Mouse (Mus musculus) midbrain, embryonic 14.5 days (tissue): Measurements from ENCODE around the gene Smg5. TPM values are rescaled to one million over a fixed set of nuclear protein-coding genes. Genes with fewer than 3 reads are reported as not detected.
"Not testable (repeated sequence)": the region's sequence is repeated elsewhere in the genome, so short reads cannot be mapped to it uniquely, and the experiment has no call there.

Source experiments
- ATAC-seq: fragments of 200-750 bp; cut with Nextera tagmentation; 2 replicates; pipeline ENCODE4 v1.8.0; 2017; ENCODE audit warnings: moderate number of reproducible peaks, moderate library complexity; ENCODE audit not compliant: low FRiP score, low TSS enrichment
- DNase-seq: peaks from one replicate; pipeline ENCODE4 v3.0.0-alpha.2; 2015
- H3K27ac ChIP-seq: fragments of 300-500 bp; sonication (generic); replicated peaks from 2 replicates; pipeline ENCODE4 v1.5.1; 2014; ENCODE audit warnings: mild to moderate bottlenecking, low read depth, low read length, moderate library complexity
- H3K27me3 ChIP-seq: fragments of 300-500 bp; sonication (generic); 2 replicates; pipeline ENCODE4 v1.6.1; 2014; ENCODE audit warnings: low read length, control low read depth, mixed read lengths; ENCODE audit not compliant: control insufficient read depth, insufficient read depth
- H3K36me3 ChIP-seq: fragments of 300-500 bp; sonication (generic); 2 replicates; pipeline ENCODE4 v1.6.1; 2014; ENCODE audit warnings: low read length, control low read depth; ENCODE audit not compliant: control insufficient read depth, insufficient read depth
- H3K4me1 ChIP-seq: fragments of 300-500 bp; sonication (generic); 2 replicates; pipeline ENCODE4 v1.6.1; 2014; ENCODE audit warnings: mild to moderate bottlenecking, antibody characterized with exemption, low read length, control low read depth; ENCODE audit not compliant: control insufficient read depth, insufficient read depth
- H3K4me2 ChIP-seq: fragments of 300-500 bp; sonication (generic); 2 replicates; pipeline ENCODE4 v1.6.1; 2014; ENCODE audit warnings: mild to moderate bottlenecking, low read length, moderate library complexity
- H3K4me3 ChIP-seq: fragments of 300-500 bp; sonication (generic); replicated peaks from 2 replicates; pipeline ENCODE4 v1.5.1; 2014; ENCODE audit warnings: low read depth, low read length
- H3K9ac ChIP-seq: fragments of 300-500 bp; sonication (generic); replicated peaks from 2 replicates; pipeline ENCODE4 v1.6.1; 2014; ENCODE audit warnings: mild to moderate bottlenecking, low read length, moderate library complexity
- H3K9me3 ChIP-seq: fragments of 300-500 bp; sonication (generic); 2 replicates; pipeline ENCODE4 v1.6.1; 2016; ENCODE audit warnings: low read length, control low read depth, mixed read lengths; ENCODE audit not compliant: control insufficient read depth
- WGBS: fragments of 180-500 bp; shearing (Covaris S2); extraction: QIAGEN DNeasy Blood & Tissue Kit; methylation state at CpG from one replicate; pipeline ENCODE4 v1.1.7; 2014; 5-methylcytosine and 5-hydroxymethylcytosine counted together
- polyA plus RNA-seq: library from polyadenylated mRNA; unstranded; fragments of >200 nt; fragmentation: Nextera tagmentation; extraction: Ambion mirVana; gene quantifications from 2 replicates; pipeline ENCODE4 v1.2.1, GENCODE M21; 2014

Gene Smg5
- polyA plus RNA-seq, 1 experiment from 2014 or later, result 57.0 TPM

DNA sequence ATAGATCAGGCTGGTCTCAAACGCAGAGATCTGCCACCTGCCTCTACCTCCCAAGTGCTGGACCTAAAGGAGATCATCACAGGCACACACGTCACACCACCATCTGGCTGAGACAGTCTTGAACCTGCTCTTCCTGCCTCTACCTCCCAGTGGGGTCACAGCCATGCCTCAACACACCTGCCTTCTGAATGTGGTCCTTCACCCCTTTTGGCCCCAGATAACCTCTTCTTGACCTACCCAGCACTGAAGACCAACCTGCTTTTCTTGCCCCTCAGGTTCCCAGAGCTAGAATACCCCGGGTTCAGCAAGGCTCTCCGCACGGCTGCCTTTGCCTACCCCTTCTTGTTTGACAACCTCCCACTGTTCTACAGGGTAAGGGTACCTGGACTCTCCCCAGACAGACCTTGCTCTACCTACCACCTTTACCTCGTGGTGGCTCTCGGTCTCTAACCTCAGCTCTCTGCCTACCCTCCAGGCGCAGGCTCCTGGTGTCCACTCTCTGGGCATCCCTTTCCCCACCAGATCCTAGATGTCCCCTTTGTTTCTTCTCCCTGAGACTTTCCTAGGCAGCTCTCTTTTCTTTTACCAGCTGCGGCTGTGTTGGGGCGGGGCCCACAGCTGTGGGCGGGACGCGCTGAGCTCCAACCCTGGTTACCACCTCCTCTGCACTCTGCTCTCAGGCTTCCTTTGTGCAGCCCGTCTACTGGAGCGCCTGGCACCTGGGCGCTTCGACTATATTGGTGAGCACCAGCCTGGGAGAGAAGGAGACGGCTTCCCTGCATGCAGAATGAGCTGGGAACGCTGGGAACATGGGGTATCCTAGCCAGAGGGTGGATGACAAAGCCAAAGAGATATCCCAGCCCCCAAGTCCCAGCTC lies 39.9 kb downstream of the Smg5 start:
- not testable (repeated sequence) for H3K4me1 ChIP-seq, H3K4me3 ChIP-seq, H3K27me3 ChIP-seq, H3K9ac ChIP-seq, H3K9me3 ChIP-seq, H3K36me3 ChIP-seq
- Histone ChIP-seq H3K27ac (0 out of 2 replicates have a peak overlapping the region, but pooled peaks have one; percentile 38), H3K4me2 (peak overlapping the region; percentile 19; the same call in 1 of the 2 replicates)
- WGBS, result 10% methylated on average over 19 of the region's 19 CpGs
- peak; percentile 66 for DNase-seq
- ATAC-seq, result peak; percentile 72

DNA sequence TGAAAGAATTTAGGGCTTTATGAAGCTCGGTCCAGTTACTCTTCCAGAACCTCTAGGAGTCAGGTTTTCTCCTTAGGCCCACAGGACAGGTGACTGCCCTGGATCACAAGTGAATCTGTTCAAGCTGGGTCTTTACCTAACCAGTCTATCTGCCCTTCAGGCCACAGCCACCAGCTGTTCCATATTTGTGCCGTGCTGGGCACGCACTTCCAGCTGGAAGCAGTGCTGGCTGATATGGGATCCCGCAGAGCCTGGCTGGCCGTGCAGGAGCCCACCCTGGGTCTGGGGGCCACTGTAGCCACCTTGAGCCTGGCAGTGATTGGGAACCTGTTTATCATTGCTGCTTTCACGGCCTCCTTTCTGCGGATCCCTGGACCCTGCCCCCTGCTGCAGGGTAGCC lies 40.6 kb downstream of the Smg5 start:
- not testable (repeated sequence) for H3K9me3 ChIP-seq
- 25% methylated on average over 5 of the region's 7 CpGs for WGBS
- peak overlapping the region; percentile 19; the same call in 1 of the 2 replicates for H3K4me2 ChIP-seq

DNA sequence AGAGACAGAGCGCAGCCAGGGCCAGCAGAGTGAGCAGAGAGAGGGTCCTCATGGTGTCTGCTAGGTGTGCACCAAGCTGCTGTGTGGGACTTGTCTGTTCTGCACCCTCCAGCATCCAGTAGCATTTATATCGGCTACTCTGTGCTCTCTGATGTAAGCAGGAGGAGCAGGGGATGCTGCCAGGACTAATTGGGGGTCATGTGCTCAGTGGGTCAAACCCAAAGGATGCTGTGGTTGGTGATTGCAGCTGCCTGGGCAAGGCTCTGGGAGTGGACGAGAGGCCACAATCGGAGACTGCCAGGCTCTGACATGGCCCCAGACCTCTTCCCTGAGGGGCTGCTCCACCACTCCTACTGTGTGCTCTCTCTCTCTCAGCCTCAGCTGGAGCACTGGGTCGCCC lies 42.5 kb downstream of the Smg5 start, which contains the start of gene Bglap2:
Bglap2 (minus strand) TSS at position 101 of the 400 bp plus-strand sequence.
- H3K27me3 ChIP-seq, DNase-seq, H3K36me3 ChIP-seq, H3K27ac ChIP-seq, H3K4me1 ChIP-seq, H3K4me2 ChIP-seq, H3K4me3 ChIP-seq, H3K9me3 ChIP-seq, ATAC-seq, H3K9ac ChIP-seq: not testable (repeated sequence)
- WGBS, result 84% methylated on average over 5 of the region's 5 CpGs

More for the DNA sequence above, 40.6 kb downstream of the Smg5 start:
- not testable (repeated sequence) for H3K9ac ChIP-seq, H3K4me3 ChIP-seq, H3K36me3 ChIP-seq, H3K27me3 ChIP-seq, H3K27ac ChIP-seq, H3K4me1 ChIP-seq
- DNase-seq, result peak; percentile 9
- peak; percentile 37; the same call in 1 of the 2 replicates for ATAC-seq

DNA sequence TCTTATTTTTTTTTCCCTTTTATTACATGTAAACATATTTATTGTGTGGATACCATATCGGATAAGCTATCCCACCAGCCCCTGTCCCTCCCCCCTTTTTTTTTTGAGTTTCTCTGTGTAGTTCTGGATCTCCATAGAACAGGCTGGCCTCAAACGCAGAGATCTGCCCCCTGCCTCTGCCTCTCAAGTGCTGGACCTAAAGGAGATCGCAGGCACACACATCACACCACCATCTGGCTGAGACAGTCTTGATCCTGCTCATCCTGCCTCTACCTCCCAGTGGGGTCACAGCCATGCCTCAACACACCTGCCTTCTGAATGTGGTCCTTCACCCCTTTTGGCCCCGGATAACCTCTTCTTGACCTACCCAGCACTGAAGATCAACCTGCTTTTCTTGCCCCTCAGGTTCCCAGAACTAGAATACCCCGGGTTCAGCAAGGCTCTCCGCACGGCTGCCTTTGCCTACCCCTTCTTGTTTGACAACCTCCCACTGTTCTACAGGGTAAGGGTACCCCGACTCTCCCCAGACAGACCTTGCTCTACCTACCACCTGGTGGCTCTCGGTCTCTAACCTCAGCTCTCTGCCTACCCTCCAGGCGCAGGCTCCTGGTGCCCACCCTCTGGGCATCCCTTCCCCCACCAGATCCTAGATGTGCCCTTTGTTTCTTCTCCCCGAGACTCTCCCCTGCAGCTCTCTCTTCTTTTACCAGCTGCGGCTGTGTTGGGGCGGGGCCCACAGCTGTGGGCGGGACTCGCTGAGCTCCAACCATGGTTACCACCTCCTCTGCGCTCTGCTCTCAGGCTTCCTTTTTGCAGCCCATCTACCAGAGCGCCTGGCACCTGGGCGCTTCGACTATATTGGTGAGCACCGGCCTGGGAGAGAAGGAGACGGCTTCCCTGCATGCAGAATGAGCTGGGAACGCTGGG lies 45.6 kb downstream of the Smg5 start:
- H3K4me2 ChIP-seq, result peak overlapping the region; percentile 45
- peak; percentile 79 for DNase-seq
- not testable (repeated sequence) for H3K4me1 ChIP-seq, H3K9me3 ChIP-seq, H3K27me3 ChIP-seq, H3K36me3 ChIP-seq, H3K9ac ChIP-seq
- peak; percentile 82 for ATAC-seq
- H3K4me3 ChIP-seq, result peak overlapping the region; percentile 22
- H3K27ac ChIP-seq, result peak overlapping the region; percentile 77
- 7% methylated on average over 17 of the region's 22 CpGs for WGBS

DNA sequence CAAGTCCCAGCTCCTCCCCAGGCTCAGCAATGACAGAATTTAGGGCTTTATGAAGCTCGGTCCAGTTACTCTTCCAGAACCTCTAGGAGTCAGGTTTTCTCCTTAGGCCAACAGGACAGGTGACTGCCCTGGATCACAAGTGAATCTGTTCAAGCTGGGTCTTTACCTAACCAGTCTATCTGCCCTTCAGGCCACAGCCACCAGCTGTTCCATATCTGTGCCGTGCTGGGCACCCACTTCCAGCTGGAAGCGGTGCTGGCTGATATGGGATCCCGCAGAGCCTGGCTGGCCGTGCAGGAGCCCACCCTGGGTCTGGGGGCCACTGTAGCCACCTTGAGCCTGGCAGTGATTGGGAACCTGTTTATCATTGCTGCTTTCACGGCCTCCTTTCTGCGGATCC lies 46.3 kb downstream of the Smg5 start:
- H3K4me2 ChIP-seq, H3K4me1 ChIP-seq, H3K9me3 ChIP-seq, H3K27me3 ChIP-seq, H3K27ac ChIP-seq, H3K9ac ChIP-seq, ATAC-seq, H3K36me3 ChIP-seq, H3K4me3 ChIP-seq, DNase-seq: not testable (repeated sequence)
- 11% methylated on average over 1 of the region's 7 CpGs for WGBS

DNA sequence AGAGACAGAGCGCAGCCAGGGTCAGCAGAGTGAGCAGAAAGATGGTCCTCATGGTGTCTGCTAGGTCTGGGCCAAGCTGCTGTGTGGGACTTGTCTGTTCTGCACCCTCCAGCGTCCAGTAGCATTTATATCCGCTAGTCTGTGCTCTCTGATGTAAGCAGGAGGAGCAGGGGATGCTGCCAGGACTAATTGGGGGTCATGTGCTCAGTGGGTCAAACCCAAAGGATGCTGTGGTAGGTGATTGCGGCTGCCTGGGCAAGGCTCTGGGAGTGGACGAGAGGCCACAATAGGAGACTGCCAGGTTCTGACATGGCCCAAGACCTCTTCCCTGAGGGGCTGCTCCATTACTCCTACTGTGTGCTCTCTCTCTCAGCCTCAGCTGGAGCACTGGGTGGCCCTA lies 48.3 kb downstream of the Smg5 start, which contains the start of gene Bglap:
Bglap (minus strand) TSS at position 101 of the 400 bp plus-strand sequence.
- DNase-seq (no peak), ATAC-seq (no peak)
- no peak within 1 kb of the TSS for H3K9ac ChIP-seq
- no peaks in the 10 kb centered on the region for H3K27me3 ChIP-seq
- WGBS, result 81% methylated on average over 5 of the region's 5 CpGs
- no peaks in the 10 kb centered on the region for H3K9me3 ChIP-seq
- H3K36me3 ChIP-seq, result no peaks in the 10 kb centered on the region
- H3K4me3 ChIP-seq, result no peak within 1 kb of the TSS
- no peak within 1 kb of the TSS for H3K4me2 ChIP-seq
- H3K27ac ChIP-seq, result no peak within 1 kb of the TSS
- 0 out of 2 replicates have a peak, but pooled peaks cover 2% of the 10 kb centered on the region for H3K4me1 ChIP-seq

DNA sequence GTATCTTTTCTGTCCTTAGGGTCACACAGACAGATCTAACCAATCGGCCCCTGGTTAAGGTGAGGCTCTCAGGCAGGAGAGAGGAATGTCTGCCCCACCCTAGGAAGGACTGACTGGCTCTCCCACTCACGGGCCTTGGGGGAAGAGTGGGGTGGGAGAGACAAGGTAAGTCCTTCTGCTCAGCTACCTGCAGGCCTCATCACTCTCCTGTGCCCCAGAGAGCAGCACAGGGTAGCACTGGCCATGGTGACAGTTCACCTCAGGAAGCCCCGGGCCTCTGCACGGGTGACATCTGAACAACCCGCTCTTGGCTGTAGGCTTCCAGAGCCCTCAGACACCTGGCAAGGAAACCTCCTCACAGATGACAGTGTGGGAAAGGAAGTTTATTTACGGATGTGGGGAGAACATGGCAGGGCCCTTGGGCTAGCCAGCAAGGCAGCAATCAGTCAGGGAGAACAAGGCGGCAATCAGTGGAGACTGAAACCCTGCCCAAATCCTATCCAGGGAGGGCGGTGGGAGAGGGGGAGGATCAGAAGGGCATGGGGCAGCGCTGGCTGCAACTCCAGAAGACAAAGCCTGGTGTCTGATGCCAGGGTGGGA lies 57.8 kb downstream of the Smg5 start:
- ATAC-seq, result no peak
- no peak for DNase-seq
- Histone ChIP-seq H3K36me3 (no peaks in the 10 kb centered on the region), H3K9ac (no peak overlapping the region), H3K4me1 (no peaks in the 10 kb centered on the region), H3K4me2 (no peak overlapping the region), H3K9me3 (no peaks in the 10 kb centered on the region), H3K27me3 (no peaks in the 10 kb centered on the region), H3K27ac (no peak overlapping the region), H3K4me3 (no peak overlapping the region)
- 92% methylated on average over 9 of the region's 9 CpGs for WGBS

DNA sequence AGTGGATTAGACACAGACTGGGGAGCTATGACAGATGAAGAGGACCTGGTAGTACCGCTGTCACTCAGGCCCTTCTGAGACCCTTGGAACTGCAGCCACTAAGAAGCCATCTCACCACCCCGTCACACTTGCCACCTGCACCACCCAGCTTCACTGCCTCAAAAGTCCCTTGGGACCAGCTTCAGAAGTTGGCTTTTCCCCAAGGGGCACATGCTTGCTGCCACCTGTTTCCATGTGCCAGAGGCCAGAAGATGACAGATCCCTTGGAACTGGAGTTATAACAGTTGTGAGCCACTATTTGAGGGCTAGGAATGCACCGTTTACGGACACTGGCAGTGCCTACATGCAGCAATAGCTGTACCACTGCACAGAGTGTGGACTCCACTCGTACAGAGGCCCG lies 59.2 kb downstream of the Smg5 start:
- no peaks in the 10 kb centered on the region for H3K36me3 ChIP-seq
- H3K9ac ChIP-seq, result no peak overlapping the region
- H3K4me2 ChIP-seq, result no peak overlapping the region
- WGBS, result 96% methylated on average over 6 of the region's 6 CpGs
- no peaks in the 10 kb centered on the region for H3K9me3 ChIP-seq
- no peak overlapping the region for H3K4me3 ChIP-seq
- ATAC-seq, result no peak
- no peak overlapping the region for H3K27ac ChIP-seq
- H3K4me1 ChIP-seq, result no peaks in the 10 kb centered on the region
- no peak for DNase-seq
- H3K27me3 ChIP-seq, result no peaks in the 10 kb centered on the region
